Mouse (Mus musculus) MEL (cell line): ENCODE data around the gene Zbtb43. TPM values are rescaled to one million over a fixed set of nuclear protein-coding genes. Genes with fewer than 3 reads are reported as not detected.

ENCODE experiments used
- DNase-seq: peaks from one replicate; pipeline ENCODE4 v3.0.0; 2011; ENCODE audit warnings: low read depth, low spot score
- H3K27ac ChIP-seq: 2 replicates; pipeline ENCODE4 v1.5.1; 2012; ENCODE audit warnings: low read depth, mild to moderate bottlenecking, control low read depth, low read length, moderate library complexity; ENCODE audit not compliant: control insufficient read depth
- H3K27me3 ChIP-seq, 2 experiments: fragments of 150-350 bp in 1 of 2; sonication (generic) in 1 of 2; 2 replicates each; pipeline ENCODE4 v1.6.1; 2012; ENCODE audit warnings: low read length in 2 of 2, mild to moderate bottlenecking in 2 of 2, improper control_type of control experiment in 1 of 2, moderate library complexity in 1 of 2; ENCODE audit not compliant: insufficient read depth in 2 of 2, control insufficient read depth in 1 of 2
- H3K36me3 ChIP-seq, 2 experiments: 2 replicates each; pipeline ENCODE4 v1.6.1; 2012 to 2014; ENCODE audit warnings: low read length in 2 of 2, improper control_type of control experiment in 1 of 2, inconsistent platforms in 1 of 2, mild to moderate bottlenecking in 1 of 2; ENCODE audit not compliant: insufficient read depth in 2 of 2, control insufficient read depth in 1 of 2
- H3K4me1 ChIP-seq, 2 experiments: fragments of 150-350 bp in 1 of 2; sonication (generic) in 1 of 2; 2 replicates each; pipeline ENCODE4 v1.6.1; 2012; ENCODE audit warnings: low read length in 2 of 2, improper control_type of control experiment in 1 of 2, mild to moderate bottlenecking in 1 of 2; ENCODE audit not compliant: insufficient read depth in 2 of 2, control insufficient read depth in 1 of 2
- H3K4me3 ChIP-seq, 2 experiments: fragments of 150-350 bp in 1 of 2; sonication (generic) in 1 of 2; 2 replicates each; pipeline ENCODE4 v1.5.1; 2012; ENCODE audit warnings: low read depth in 2 of 2, low read length in 2 of 2, mild to moderate bottlenecking in 2 of 2, moderate library complexity in 2 of 2, control low read depth in 1 of 2, improper control_type of control experiment in 1 of 2; ENCODE audit not compliant: control insufficient read depth in 1 of 2, insufficient read depth in 1 of 2
- H3K79me2 ChIP-seq: 2 replicates; pipeline ENCODE4 v1.6.1; 2012; ENCODE audit warnings: mild to moderate bottlenecking, low read length, moderate library complexity; ENCODE audit not compliant: control insufficient read depth, poor library complexity, insufficient read depth
- H3K9ac ChIP-seq: 2 replicates; pipeline ENCODE4 v1.6.1; 2012; ENCODE audit warnings: low read depth, mild to moderate bottlenecking, control low read depth, low read length, moderate library complexity; ENCODE audit not compliant: control insufficient read depth, poor library complexity, severe bottlenecking
- H3K9me3 ChIP-seq: fragments of 150-350 bp; sonication (generic); replicated peaks from 2 replicates; pipeline ENCODE4 v1.6.1; 2012; ENCODE audit warnings: mild to moderate bottlenecking, low read length, improper control_type of control experiment, moderate library complexity; ENCODE audit not compliant: insufficient read depth
- BHLHE40 ChIP-seq: IDR thresholded peaks from 2 replicates; pipeline ENCODE4 v1.6.1; 2012; ENCODE audit warnings: low read depth, mild to moderate bottlenecking, inconsistent platforms, low read length, improper control_type of control experiment, borderline replicate concordance
- CHD1 ChIP-seq: IDR thresholded peaks from 2 replicates; pipeline ENCODE4 v1.6.1; 2012; ENCODE audit warnings: low read depth, mild to moderate bottlenecking, inconsistent platforms, low read length, improper control_type of control experiment
- CTCF ChIP-seq, 3 experiments: IDR thresholded peaks in 2 of 3; conservative IDR thresholded peaks in 1 of 3; 2 replicates each; pipeline ENCODE4 v1.5.1; 2011 to 2012; ENCODE audit warnings: low read length in 3 of 3, low read depth in 2 of 3, mild to moderate bottlenecking in 2 of 3, improper control_type of control experiment in 1 of 3, inconsistent platforms in 1 of 3, mixed read lengths in 1 of 3, moderate library complexity in 1 of 3; ENCODE audit not compliant: control insufficient read depth in 1 of 3, insufficient read depth in 1 of 3, poor library complexity in 1 of 3, severe bottlenecking in 1 of 3
- E2F4 ChIP-seq: IDR thresholded peaks from 2 replicates; pipeline ENCODE4 v1.6.1; 2011; ENCODE audit warnings: low read depth, low read length, improper control_type of control experiment, borderline replicate concordance
- ETS1 ChIP-seq: IDR thresholded peaks from 2 replicates; pipeline ENCODE4 v1.6.1; 2012; ENCODE audit warnings: low read depth, mild to moderate bottlenecking, inconsistent platforms, low read length, improper control_type of control experiment, moderate library complexity
- GABPA ChIP-seq: IDR thresholded peaks from 2 replicates; pipeline ENCODE4 v1.6.1; 2012; ENCODE audit warnings: low read depth, mild to moderate bottlenecking, inconsistent platforms, low read length, improper control_type of control experiment, moderate library complexity
- GATA1 ChIP-seq: IDR thresholded peaks from 2 replicates; pipeline ENCODE4 v1.6.1; 2011; ENCODE audit warnings: low read depth, low read length, improper control_type of control experiment
- HCFC1 ChIP-seq: IDR thresholded peaks from 2 replicates; pipeline ENCODE4 v1.6.1; 2012; ENCODE audit warnings: low read depth, mild to moderate bottlenecking, inconsistent platforms, low read length, improper control_type of control experiment, moderate library complexity
- JUND ChIP-seq: IDR thresholded peaks from 2 replicates; pipeline ENCODE4 v1.6.1; 2011; ENCODE audit warnings: low read depth, mild to moderate bottlenecking, improper control_type of control experiment, low read length
- KAT2A ChIP-seq: conservative IDR thresholded peaks from 2 replicates; pipeline ENCODE4 v1.6.1; 2012; ENCODE audit warnings: low read depth, low read length, improper control_type of control experiment, inconsistent platforms
- MAFK ChIP-seq: IDR thresholded peaks from 2 replicates; pipeline ENCODE4 v1.6.1; 2011; ENCODE audit warnings: low read depth, mild to moderate bottlenecking, low read length, improper control_type of control experiment, borderline replicate concordance
- MAX ChIP-seq: IDR thresholded peaks from 2 replicates; pipeline ENCODE4 v1.6.1; 2011; ENCODE audit warnings: low read length, improper control_type of control experiment
- MEF2A ChIP-seq: IDR thresholded peaks from 2 replicates; pipeline ENCODE4 v1.6.1; 2014; ENCODE audit warnings: low read depth, mild to moderate bottlenecking, inconsistent platforms, low read length, improper control_type of control experiment; ENCODE audit not compliant: poor library complexity, insufficient replicate concordance, severe bottlenecking; ENCODE audit errors: extremely low read depth
- MXI1 ChIP-seq: IDR thresholded peaks from 2 replicates; pipeline ENCODE4 v1.6.1; 2011; ENCODE audit warnings: mild to moderate bottlenecking, low read depth, low read length, improper control_type of control experiment
- MYB ChIP-seq: IDR thresholded peaks from 2 replicates; pipeline ENCODE4 v1.6.1; 2011; ENCODE audit warnings: mild to moderate bottlenecking, low read depth, low read length, improper control_type of control experiment
- MYC ChIP-seq: IDR thresholded peaks from 2 replicates; pipeline ENCODE4 v1.6.1; 2011; ENCODE audit warnings: low read depth, mild to moderate bottlenecking, low read length, improper control_type of control experiment, moderate library complexity
- POLR2A ChIP-seq, 2 experiments: IDR thresholded peaks; 2 replicates each; pipeline ENCODE4 v1.6.1; 2011 to 2012; ENCODE audit warnings: low read length in 2 of 2, mild to moderate bottlenecking in 2 of 2, control low read depth in 1 of 2, improper control_type of control experiment in 1 of 2, low read depth in 1 of 2, moderate library complexity in 1 of 2; ENCODE audit not compliant: control insufficient read depth in 1 of 2, insufficient read depth in 1 of 2, poor library complexity in 1 of 2
- POLR2AphosphoS2 ChIP-seq: IDR thresholded peaks from 2 replicates; pipeline ENCODE4 v1.6.1; 2011; ENCODE audit warnings: low read length, improper control_type of control experiment
- RAD21 ChIP-seq: IDR thresholded peaks from 2 replicates; pipeline ENCODE4 v1.6.1; 2011; ENCODE audit warnings: mild to moderate bottlenecking, low read depth, low read length, improper control_type of control experiment
- RCOR1 ChIP-seq: IDR thresholded peaks from 2 replicates; pipeline ENCODE4 v1.6.1; 2012; ENCODE audit warnings: low read depth, mild to moderate bottlenecking, inconsistent platforms, low read length, improper control_type of control experiment
- SIN3A ChIP-seq: IDR thresholded peaks from 2 replicates; pipeline ENCODE4 v1.6.1; 2012; ENCODE audit warnings: low read length, improper control_type of control experiment, inconsistent platforms
- SMC3 ChIP-seq: IDR thresholded peaks from 2 replicates; pipeline ENCODE4 v1.6.1; 2011; ENCODE audit warnings: low read depth, low read length, improper control_type of control experiment
- TAL1 ChIP-seq: IDR thresholded peaks from 2 replicates; pipeline ENCODE4 v1.6.1; 2012; ENCODE audit warnings: mild to moderate bottlenecking, inconsistent platforms, low read length, moderate library complexity, mixed read lengths
- TCF12 ChIP-seq: IDR thresholded peaks from 2 replicates; pipeline ENCODE4 v1.6.1; 2014; ENCODE audit warnings: low read depth, mild to moderate bottlenecking, inconsistent platforms, low read length, improper control_type of control experiment, moderate library complexity
- UBTF ChIP-seq: IDR thresholded peaks from 2 replicates; pipeline ENCODE4 v1.6.1; 2012; ENCODE audit warnings: low read depth, mild to moderate bottlenecking, inconsistent platforms, low read length, improper control_type of control experiment, moderate library complexity, borderline replicate concordance; ENCODE audit not compliant: insufficient read depth
- USF1 ChIP-seq: IDR thresholded peaks from 2 replicates; pipeline ENCODE4 v1.6.1; 2014; ENCODE audit warnings: low read depth, mild to moderate bottlenecking, inconsistent platforms, low read length, improper control_type of control experiment, moderate library complexity
- ZC3H11A ChIP-seq: IDR thresholded peaks from 2 replicates; pipeline ENCODE4 v1.6.1; 2012; ENCODE audit warnings: low read depth, mild to moderate bottlenecking, inconsistent platforms, low read length, improper control_type of control experiment
- ZMIZ1 ChIP-seq: IDR thresholded peaks from 2 replicates; pipeline ENCODE4 v1.6.1; 2012; ENCODE audit warnings: low read depth, mild to moderate bottlenecking, inconsistent platforms, low read length, improper control_type of control experiment, moderate library complexity
- ZNF384 ChIP-seq: IDR thresholded peaks from 2 replicates; pipeline ENCODE4 v1.6.1; 2012; ENCODE audit warnings: low read depth, mild to moderate bottlenecking, inconsistent platforms, low read length, improper control_type of control experiment
- polyA plus RNA-seq, 2 experiments: library from polyadenylated mRNA; stranded (reverse) in 1 of 2; unstranded in 1 of 2; fragments of >175 nt in 1 of 2; fragments of >200 nt in 1 of 2; gene quantifications; 2 replicates each; pipeline versions ENCODE4 v1.2.1 to v1.2.4; 2012; ENCODE audit warnings: low replicate concordance in 2 of 2, low read depth in 1 of 2; ENCODE audit not compliant: insufficient read length in 2 of 2, insufficient read depth in 1 of 2, missing spikeins in 1 of 2
- total RNA-seq: library from RNA; depleted of rRNA; stranded (reverse); fragments of 300-350 nt; gene quantifications from 2 replicates; pipeline ENCODE4 v1.2.3, GENCODE M21; 2012

The Zbtb43 gene
- total and polyA plus RNA-seq, 3 experiments, result 15.5 to 17.7 TPM; not detected in 1

GRCm38 (mm10) chr2:33498280-33498679 is 29.9 kb upstream of the Zbtb43 start:
- no peak overlapping the region for H3K27ac ChIP-seq
- H3K4me3 ChIP-seq, result no peak overlapping the region
- no peak for TF ChIP-seq GABPA
- TF ChIP-seq TAL1, result no peak
- TF ChIP-seq MYB, result no peak
- no peak for TF ChIP-seq E2F4
- no peak for TF ChIP-seq CTCF (IDR thresholded peaks at IDR 0.05 in 2 of 3, conservative IDR thresholded peaks at IDR 0.05 in 1 of 3; ENCODE audit: control insufficient read depth in 1 of 3, insufficient read depth in 1 of 3, low read depth in 2 of 3, low read length in 3 of 3, poor library complexity in 1 of 3, severe bottlenecking in 1 of 3)
- TF ChIP-seq MEF2A, result no peak
- no peak for TF ChIP-seq MXI1
- TF ChIP-seq ZC3H11A, result no peak
- TF ChIP-seq MAFK, result no peak
- no peak for TF ChIP-seq UBTF
- no peak for TF ChIP-seq HCFC1
- no peak for TF ChIP-seq SIN3A
- TF ChIP-seq RAD21, result no peak
- no peak for TF ChIP-seq RCOR1
- TF ChIP-seq BHLHE40, result no peak
- no peaks in the 10 kb centered on the region for H3K27me3 ChIP-seq
- no peaks in the 10 kb centered on the region for H3K9me3 ChIP-seq
- H3K36me3 ChIP-seq, result peaks cover 0 to 3% of the 10 kb centered on the region in 2 experiments; a peak in 2 of 4 replicates
- peaks cover under 1 to 3% of the 10 kb centered on the region in 2 experiments; a peak in 3 of 4 replicates for H3K4me1 ChIP-seq
- no peak overlapping the region for H3K9ac ChIP-seq
- DNase-seq, result no peak
- no peaks in the 10 kb centered on the region for H3K79me2 ChIP-seq

- TF ChIP-seq ZC3H11A (peak; percentile 18; the same call in 1 of the 2 replicates), USF1 (no peak), TCF12 (no peak), BHLHE40 (no peak), SIN3A (no peak), ETS1 (no peak), JUND (no peak), CHD1 (no peak), TAL1 (no peak), KAT2A (no peak), POLR2AphosphoS2 (no peak), MYC (no peak), MAX (no peak), MAFK (no peak), MXI1 (no peak), HCFC1 (no peak), ZMIZ1 (no peak), MEF2A (no peak), CTCF (IDR thresholded peaks at IDR 0.05 in 2 of 3, conservative IDR thresholded peaks at IDR 0.05 in 1 of 3; ENCODE audit: control insufficient read depth in 1 of 3, insufficient read depth in 1 of 3, low read depth in 2 of 3, low read length in 3 of 3, poor library complexity in 1 of 3, severe bottlenecking in 1 of 3) (peak; percentile 58 to 64 (median 61)), ZNF384 (no peak), E2F4 (no peak), POLR2A (IDR thresholded peaks at IDR 0.05; ENCODE audit: control insufficient read depth in 1 of 2, insufficient read depth in 1 of 2, low read depth in 1 of 2, low read length in 2 of 2, poor library complexity in 1 of 2) (no peak), RAD21 (peak; percentile 11), GATA1 (no peak), SMC3 (peak; percentile 62)
- DNase-seq, result peak; percentile 43
- no peak overlapping the region for H3K4me3 ChIP-seq
- no peaks in the 10 kb centered on the region for H3K4me1 ChIP-seq
- H3K79me2 ChIP-seq, result no peaks in the 10 kb centered on the region
- H3K9me3 ChIP-seq, result no peaks in the 10 kb centered on the region
- H3K27ac ChIP-seq, result no peak overlapping the region
- H3K27me3 ChIP-seq, result no peaks in the 10 kb centered on the region
- no peaks in the 10 kb centered on the region for H3K36me3 ChIP-seq
- H3K9ac ChIP-seq, result no peak overlapping the region
These were observed 27.3 kb upstream of the Zbtb43 start for GRCm38 (mm10) chr2:33495654-33496053.
